Mouse (Mus musculus) forebrain, embryonic 11.5 days (tissue): ENCODE results near the gene Mcrip1. TPM values are rescaled to one million over a fixed set of nuclear protein-coding genes. Genes with fewer than 3 reads are reported as not detected.
"Not testable (repeated sequence)": the region's sequence is repeated elsewhere in the genome, so short reads cannot be mapped to it uniquely, and the experiment has no call there.

ENCODE experiments used
- ATAC-seq: fragments of 200-750 bp; cut with Nextera tagmentation; replicated peaks from 2 replicates; pipeline ENCODE4 v1.8.0; 2017; ENCODE audit warnings: moderate TSS enrichment; ENCODE audit not compliant: low FRiP score
- DNase-seq: peaks from one replicate; pipeline ENCODE4 v3.0.0-alpha.2; 2017; ENCODE audit warnings: low spot score
- H3K27ac ChIP-seq: fragments of 300-500 bp; sonication (generic); 2 replicates; pipeline ENCODE4 v1.5.1; 2014; ENCODE audit warnings: low read depth, low read length
- H3K27me3 ChIP-seq: fragments of 300-500 bp; sonication (generic); 2 replicates; pipeline ENCODE4 v1.6.1; 2014; ENCODE audit warnings: mild to moderate bottlenecking, low read length, mixed read lengths; ENCODE audit not compliant: control insufficient read depth, insufficient read depth
- H3K36me3 ChIP-seq: fragments of 300-500 bp; sonication (generic); 2 replicates; pipeline ENCODE4 v1.6.1; 2014; ENCODE audit warnings: mild to moderate bottlenecking, low read length, moderate library complexity, mixed read lengths; ENCODE audit not compliant: control insufficient read depth, insufficient read depth
- H3K4me1 ChIP-seq: fragments of 300-500 bp; sonication (generic); replicated peaks from 2 replicates; pipeline ENCODE4 v1.6.1; 2014; ENCODE audit warnings: low read length, mixed read lengths; ENCODE audit not compliant: control insufficient read depth, insufficient read depth
- H3K4me2 ChIP-seq: fragments of 300-500 bp; sonication (generic); 2 replicates; pipeline ENCODE4 v1.6.1; 2014; ENCODE audit warnings: low read depth, mild to moderate bottlenecking, low read length, moderate library complexity, mixed read lengths; ENCODE audit not compliant: severe bottlenecking
- H3K4me3 ChIP-seq: fragments of 300-500 bp; sonication (generic); 2 replicates; pipeline ENCODE4 v1.5.1; 2014; ENCODE audit warnings: low read depth, low read length
- H3K9ac ChIP-seq: fragments of 300-500 bp; sonication (generic); 2 replicates; pipeline ENCODE4 v1.6.1; 2014; ENCODE audit warnings: low read length
- H3K9me3 ChIP-seq: fragments of 300-500 bp; sonication (generic); 2 replicates; pipeline ENCODE4 v1.6.1; 2016; ENCODE audit warnings: low read length, mixed read lengths; ENCODE audit not compliant: control insufficient read depth
- WGBS: fragments of 180-500 bp; shearing (Covaris S2); extraction: QIAGEN DNeasy Blood & Tissue Kit; methylation state at CpG from one replicate; pipeline ENCODE4 v1.1.7; 2014; 5-methylcytosine and 5-hydroxymethylcytosine counted together
- polyA plus RNA-seq: library from polyadenylated mRNA; unstranded; fragments of >200 nt; fragmentation: Nextera tagmentation; extraction: Ambion mirVana; gene quantifications from 2 replicates; pipeline ENCODE4 v1.2.1, GENCODE M21; 2014

The Mcrip1 gene
- polyA plus RNA-seq, 1 experiment from 2014 or later: 213 TPM

DNA sequence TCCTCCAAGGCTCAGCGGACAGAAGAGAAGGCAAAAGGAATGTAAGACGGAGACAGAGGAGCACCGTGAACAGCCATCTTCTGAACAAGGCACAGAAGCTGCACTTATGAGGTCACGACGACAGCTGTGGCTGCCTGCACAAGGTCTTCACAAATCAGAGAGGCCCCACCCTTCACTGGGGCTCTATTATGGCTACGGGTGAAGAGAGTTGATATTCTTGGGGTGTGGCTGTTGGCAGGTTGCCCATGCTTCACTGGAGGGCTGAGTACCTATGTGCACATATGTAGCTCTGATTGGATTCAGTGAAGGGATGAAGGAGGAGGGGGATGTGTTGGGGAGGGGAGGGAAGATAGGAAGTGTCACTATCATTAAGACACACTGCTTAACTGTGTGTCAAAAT, 31.0 kb downstream of the Mcrip1 start:
- Histone ChIP-seq H3K4me2 (no peak overlapping the region), H3K27ac (no peak overlapping the region), H3K9ac (no peak overlapping the region), H3K9me3 (no peaks in the 10 kb centered on the region), H3K36me3 (no peaks in the 10 kb centered on the region), H3K4me3 (no peak overlapping the region), H3K4me1 (no peaks in the 10 kb centered on the region), H3K27me3 (no peaks in the 10 kb centered on the region)
- WGBS: 86% methylated on average over 6 of the region's 6 CpGs
- DNase-seq: no peak
- no peak for ATAC-seq

DNA sequence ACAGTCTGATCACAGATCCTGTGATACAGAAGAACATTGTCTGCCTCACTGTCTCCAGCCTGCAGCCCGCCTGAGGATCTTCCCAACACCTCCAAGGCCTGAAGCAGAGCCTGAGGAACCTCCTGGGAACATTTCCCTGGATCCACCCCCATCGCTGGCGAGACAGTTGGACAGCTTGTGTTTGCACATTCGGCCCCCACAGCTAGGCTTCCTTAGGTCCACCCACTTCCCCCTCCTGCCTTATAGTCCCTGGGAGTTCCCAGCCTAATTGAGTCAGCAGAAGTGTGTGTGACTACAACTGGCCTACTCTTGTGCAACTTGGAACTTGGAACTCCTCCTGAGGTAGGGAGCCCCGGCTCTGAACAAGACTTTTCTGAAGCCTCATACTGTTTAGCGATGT, 31.5 kb downstream of the Mcrip1 start:
- no peak for DNase-seq
- Histone ChIP-seq H3K4me1 (no peaks in the 10 kb centered on the region), H3K4me2 (no peak overlapping the region), H3K9ac (no peak overlapping the region), H3K9me3 (no peaks in the 10 kb centered on the region), H3K4me3 (no peak overlapping the region), H3K36me3 (no peaks in the 10 kb centered on the region), H3K27ac (no peak overlapping the region), H3K27me3 (no peaks in the 10 kb centered on the region)
- no peak for ATAC-seq
- WGBS: 68% methylated on average over 6 of the region's 6 CpGs

DNA sequence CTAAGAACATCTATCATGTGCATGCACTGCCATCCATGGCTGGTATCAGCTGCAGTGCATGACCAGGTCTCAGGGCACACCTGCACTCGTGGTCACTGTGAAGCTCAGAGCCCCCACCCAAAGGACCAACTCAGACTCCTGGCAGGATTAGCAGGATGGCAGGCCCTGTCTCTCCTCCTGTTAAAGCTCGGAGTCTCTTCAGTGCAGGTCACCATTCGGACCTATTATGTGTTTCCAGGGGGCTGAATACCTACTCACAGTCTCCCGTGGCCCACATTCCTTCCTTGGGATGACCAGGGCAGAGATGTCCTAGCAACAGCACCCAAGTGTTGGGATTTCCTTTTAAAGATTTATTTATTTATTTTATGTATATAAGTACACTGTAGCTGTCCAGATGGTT, 32.4 kb downstream of the Mcrip1 start:
- Histone ChIP-seq H3K9ac (no peak overlapping the region), H3K27me3 (no peaks in the 10 kb centered on the region), H3K27ac (no peak overlapping the region), H3K9me3 (no peaks in the 10 kb centered on the region), H3K4me3 (no peak overlapping the region), H3K4me1 (no peaks in the 10 kb centered on the region), H3K36me3 (no peaks in the 10 kb centered on the region), H3K4me2 (no peak overlapping the region)
- WGBS: 77% methylated on average over 4 of the region's 4 CpGs
- DNase-seq (no peak), ATAC-seq (no peak)

DNA sequence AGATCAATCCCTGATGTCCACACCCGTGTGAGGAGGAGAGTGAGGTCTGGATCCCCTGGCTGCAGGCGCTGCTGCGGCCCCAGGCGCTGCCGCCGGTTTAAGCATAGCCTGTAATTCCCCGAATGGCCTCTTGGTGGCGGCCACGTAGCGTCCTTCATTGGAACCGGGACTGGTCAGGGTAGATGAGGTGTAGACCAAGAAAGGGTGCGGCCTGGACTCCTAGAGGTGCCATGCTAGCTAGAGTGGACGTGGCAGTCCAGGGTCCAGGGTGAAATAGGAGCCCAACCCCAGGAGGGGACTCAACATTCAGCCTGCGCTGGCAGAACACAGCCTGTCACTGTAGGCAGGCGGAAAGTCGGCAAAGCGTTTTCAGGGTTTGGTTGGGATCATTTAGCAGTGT, 33.9 kb downstream of the Mcrip1 start:
- peak; percentile 94 for DNase-seq
- no peak overlapping the region for H3K27ac ChIP-seq
- WGBS: 15% methylated on average over 17 of the region's 17 CpGs
- ATAC-seq: 0 out of 2 replicates have a peak, but pooled peaks have one; percentile 60
- H3K9me3 ChIP-seq: no peaks in the 10 kb centered on the region
- H3K4me1 ChIP-seq: peaks cover 2% of the 10 kb centered on the region; the same call in 1 of the 2 replicates
- H3K4me2 ChIP-seq: no peak overlapping the region
- no peak overlapping the region for H3K9ac ChIP-seq
- H3K4me3 ChIP-seq: no peak overlapping the region
- H3K36me3 ChIP-seq: no peaks in the 10 kb centered on the region
- H3K27me3 ChIP-seq: no peaks in the 10 kb centered on the region

DNA sequence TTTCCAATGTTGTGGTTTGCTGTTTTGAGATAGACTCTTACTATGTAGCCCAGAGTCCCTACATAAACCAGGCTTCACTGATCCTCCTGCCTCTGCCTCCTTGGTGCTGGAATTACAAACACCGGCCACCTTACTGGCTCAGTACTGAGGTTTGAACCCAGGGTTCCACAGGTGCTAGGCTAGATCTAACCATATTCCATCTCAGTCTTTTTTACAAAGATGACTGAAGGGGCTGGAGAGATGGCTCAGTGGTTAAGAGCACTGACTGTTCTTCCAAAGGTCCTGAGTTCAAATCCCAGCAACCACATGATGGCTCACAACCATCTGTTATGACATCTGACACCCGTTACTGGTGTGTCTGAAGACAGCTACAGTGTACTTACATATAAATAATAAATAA, 35.3 kb downstream of the Mcrip1 start:
- not testable (repeated sequence) for ATAC-seq, H3K27me3 ChIP-seq, H3K27ac ChIP-seq, H3K9ac ChIP-seq, H3K9me3 ChIP-seq, H3K4me1 ChIP-seq, H3K4me2 ChIP-seq, DNase-seq, H3K36me3 ChIP-seq, H3K4me3 ChIP-seq
- 96% methylated on average over 2 of the region's 2 CpGs for WGBS

DNA sequence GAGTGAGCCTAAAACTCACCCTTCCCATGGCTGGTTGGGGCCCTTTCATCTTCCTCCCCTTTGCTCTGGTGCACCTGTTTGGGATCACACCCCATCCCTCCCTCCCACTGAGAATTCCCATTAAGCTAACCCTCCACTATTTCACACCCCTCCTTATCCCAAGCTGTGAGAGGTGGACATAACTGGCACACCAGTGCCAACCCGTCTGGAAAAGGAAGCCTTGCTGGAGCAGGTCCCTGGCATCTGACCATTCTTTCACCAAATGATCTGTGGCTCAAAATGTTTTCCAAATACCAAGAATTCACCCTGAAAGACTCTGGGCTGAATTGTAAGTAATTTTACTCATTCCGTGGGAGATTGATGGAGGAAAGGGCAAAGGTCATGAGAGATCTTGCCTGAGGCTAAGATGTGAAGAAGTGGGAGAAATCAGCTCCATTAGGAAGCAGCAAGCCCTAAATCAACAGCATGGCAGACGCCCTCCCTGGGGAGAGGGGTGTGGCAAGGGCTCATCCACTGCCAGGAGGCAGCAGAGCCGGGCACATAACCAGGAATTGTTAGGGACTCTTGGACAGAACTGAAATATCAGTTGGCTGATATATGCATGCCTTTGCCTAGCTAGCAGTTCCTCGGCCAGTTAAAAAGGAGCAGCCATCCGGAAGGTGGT, 36.6 kb downstream of the Mcrip1 start:
- H3K4me1 ChIP-seq: peaks cover 5% of the 10 kb centered on the region; the same call in 1 of the 2 replicates
- DNase-seq: no peak
- 56% methylated on average over 6 of the region's 6 CpGs for WGBS

DNA sequence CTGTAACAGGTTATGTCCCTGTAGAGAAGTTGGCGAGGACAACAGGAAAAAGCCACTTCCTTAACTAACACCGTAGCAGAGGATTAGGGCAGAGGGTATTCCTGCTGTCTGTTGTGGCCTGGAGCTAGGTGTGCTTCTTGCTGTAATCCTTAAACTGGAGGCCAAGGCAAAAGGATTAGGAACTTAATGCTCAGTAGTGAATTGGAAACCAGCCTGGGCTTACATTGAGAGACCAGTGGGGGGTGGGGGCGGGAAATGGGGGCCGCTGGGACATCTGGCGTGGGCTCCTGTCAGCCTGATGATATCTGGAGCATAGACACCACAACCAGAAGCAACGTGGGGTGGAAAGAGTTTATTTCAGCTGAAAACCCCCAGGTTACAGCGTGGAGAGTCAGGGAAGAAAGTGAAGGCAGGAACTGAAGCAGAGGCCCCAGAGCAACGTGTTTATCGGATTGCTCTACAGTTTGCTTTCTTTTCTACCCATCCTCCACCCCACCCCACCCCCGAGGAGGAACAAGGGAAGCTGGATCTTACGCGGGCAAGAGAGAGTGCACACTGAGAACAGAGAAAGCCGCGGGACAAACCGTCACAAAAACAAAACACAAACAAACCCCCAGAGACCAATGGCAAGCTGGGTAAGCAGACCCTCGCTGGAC, 39.0 kb downstream of the Mcrip1 start:
- DNase-seq: peak; percentile 57
- peak overlapping the region; percentile 57 for H3K9ac ChIP-seq
- 0 out of 2 replicates have a peak overlapping the region, but pooled peaks have one; percentile 3 for H3K4me3 ChIP-seq

More for the DNA sequence above, 36.6 kb downstream of the Mcrip1 start:
- no peak overlapping the region for H3K27ac ChIP-seq
- no peak overlapping the region for H3K4me2 ChIP-seq
- H3K36me3 ChIP-seq: no peaks in the 10 kb centered on the region
- H3K4me3 ChIP-seq: no peak overlapping the region
- no peaks in the 10 kb centered on the region for H3K27me3 ChIP-seq
- no peaks in the 10 kb centered on the region for H3K9me3 ChIP-seq
- H3K9ac ChIP-seq: no peak overlapping the region
- ATAC-seq: no peak

DNA sequence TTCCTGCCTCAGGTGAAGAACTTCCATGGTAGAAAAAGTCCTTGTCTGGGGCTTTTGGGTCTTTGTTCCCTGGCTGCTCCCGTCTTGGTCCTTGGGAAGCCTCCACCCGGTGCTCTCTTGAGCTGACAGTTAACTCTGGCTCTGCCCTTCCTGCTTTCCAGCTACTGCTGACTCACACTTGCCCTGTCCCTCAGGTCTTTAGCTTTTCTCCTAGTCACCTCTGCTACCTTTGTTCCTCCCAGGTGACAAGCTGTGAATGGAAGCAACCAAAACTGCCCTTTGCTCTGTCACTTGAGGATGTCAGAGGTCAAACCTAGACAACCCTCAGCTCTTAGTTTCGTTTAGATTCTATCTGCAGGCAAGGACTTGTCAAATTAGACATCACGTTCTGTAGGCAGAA, 39.6 kb downstream of the Mcrip1 start:
- Histone ChIP-seq H3K4me2 (no peak overlapping the region), H3K9me3 (no peaks in the 10 kb centered on the region), H3K9ac (no peak overlapping the region; the same call in 1 of the 2 replicates), H3K4me3 (no peak overlapping the region), H3K27me3 (no peaks in the 10 kb centered on the region), H3K36me3 (no peaks in the 10 kb centered on the region), H3K27ac (0 out of 2 replicates have a peak overlapping the region, but pooled peaks have one; percentile 9), H3K4me1 (peaks cover 5% of the 10 kb centered on the region; the same call in 1 of the 2 replicates)
- DNase-seq: no peak
- no peak for ATAC-seq
- WGBS: 33% methylated on average over 4 of the region's 4 CpGs

More for the DNA sequence above, 39.0 kb downstream of the Mcrip1 start:
- peak overlapping the region; percentile 42; the same call in 1 of the 2 replicates for H3K4me2 ChIP-seq
- H3K4me1 ChIP-seq: peaks cover 5% of the 10 kb centered on the region; the same call in 1 of the 2 replicates
- H3K36me3 ChIP-seq: no peaks in the 10 kb centered on the region
- 0 out of 2 replicates have a peak overlapping the region, but pooled peaks have one; percentile 9 for H3K27ac ChIP-seq
- H3K9me3 ChIP-seq: no peaks in the 10 kb centered on the region
- 4% methylated on average over 16 of the region's 16 CpGs for WGBS
- no peak for ATAC-seq
- no peaks in the 10 kb centered on the region for H3K27me3 ChIP-seq
